Mouse (Mus musculus): ENCODE results near the gene Tyw1. TPM values are rescaled to one million over a fixed set of nuclear protein-coding genes. Genes with fewer than 3 reads are reported as not detected.

Tyw1 gene
- polyA plus RNA-seq, 1 experiment, result 19.7 TPM

- H3K4me1 ChIP-seq (ENCODE audit: control insufficient read depth, insufficient read depth, low read length), result no peaks in the 10 kb centered on the region
- TF ChIP-seq CTCF (IDR thresholded peaks at IDR 0.05; ENCODE audit: borderline replicate concordance, insufficient read depth, low read length) (no peak), POLR2A (IDR thresholded peaks at IDR 0.05; ENCODE audit: low read depth, low read length) (no peak)
- no peak overlapping the region for H3K4me3 ChIP-seq (ENCODE audit: insufficient read depth, low read length)
- no peak overlapping the region for H3K27ac ChIP-seq (ENCODE audit: insufficient read depth, low read length)
Observed at GRCm38 (mm10) chr5:130303611-130304010, 48.2 kb downstream of the Tyw1 start.

- Histone ChIP-seq H3K27ac (ENCODE audit: insufficient read depth, low read length) (no peak overlapping the region), H3K4me3 (ENCODE audit: insufficient read depth, low read length) (no peak overlapping the region), H3K4me1 (ENCODE audit: control insufficient read depth, insufficient read depth, low read length) (no peaks in the 10 kb centered on the region)
- TF ChIP-seq POLR2A (IDR thresholded peaks at IDR 0.05; ENCODE audit: low read depth, low read length), result no peak
- no peak for TF ChIP-seq CTCF (IDR thresholded peaks at IDR 0.05; ENCODE audit: borderline replicate concordance, insufficient read depth, low read length)
Observed at GRCm38 (mm10) chr5:130307921-130308320, 52.5 kb downstream of the Tyw1 start.

- TF ChIP-seq POLR2A (IDR thresholded peaks at IDR 0.05; ENCODE audit: low read depth, low read length), result no peak
- TF ChIP-seq CTCF (IDR thresholded peaks at IDR 0.05; ENCODE audit: borderline replicate concordance, insufficient read depth, low read length), result peak; percentile 26; the same call in 1 of the 2 replicates
- H3K27ac ChIP-seq (ENCODE audit: insufficient read depth, low read length), result no peak overlapping the region
- no peaks in the 10 kb centered on the region for H3K4me1 ChIP-seq (ENCODE audit: control insufficient read depth, insufficient read depth, low read length)
- H3K4me3 ChIP-seq (ENCODE audit: insufficient read depth, low read length), result no peak overlapping the region
Observed at GRCm38 (mm10) chr5:130310077-130310476, 54.7 kb downstream of the Tyw1 start.

- Histone ChIP-seq H3K4me3 (ENCODE audit: insufficient read depth, low read length) (no peak overlapping the region), H3K4me1 (ENCODE audit: control insufficient read depth, insufficient read depth, low read length) (no peaks in the 10 kb centered on the region), H3K27ac (ENCODE audit: insufficient read depth, low read length) (no peak overlapping the region)
- TF ChIP-seq POLR2A (IDR thresholded peaks at IDR 0.05; ENCODE audit: low read depth, low read length), result no peak
- no peak for TF ChIP-seq CTCF (IDR thresholded peaks at IDR 0.05; ENCODE audit: borderline replicate concordance, insufficient read depth, low read length)
Observed at GRCm38 (mm10) chr5:130310827-130311226, 55.4 kb downstream of the Tyw1 start.

- Histone ChIP-seq H3K27ac (ENCODE audit: insufficient read depth, low read length) (no peak overlapping the region), H3K4me3 (ENCODE audit: insufficient read depth, low read length) (no peak overlapping the region), H3K4me1 (ENCODE audit: control insufficient read depth, insufficient read depth, low read length) (no peaks in the 10 kb centered on the region)
- TF ChIP-seq POLR2A (IDR thresholded peaks at IDR 0.05; ENCODE audit: low read depth, low read length) (no peak), CTCF (IDR thresholded peaks at IDR 0.05; ENCODE audit: borderline replicate concordance, insufficient read depth, low read length) (no peak)
Observed at GRCm38 (mm10) chr5:130313488-130313887, 58.1 kb downstream of the Tyw1 start.

DNA sequence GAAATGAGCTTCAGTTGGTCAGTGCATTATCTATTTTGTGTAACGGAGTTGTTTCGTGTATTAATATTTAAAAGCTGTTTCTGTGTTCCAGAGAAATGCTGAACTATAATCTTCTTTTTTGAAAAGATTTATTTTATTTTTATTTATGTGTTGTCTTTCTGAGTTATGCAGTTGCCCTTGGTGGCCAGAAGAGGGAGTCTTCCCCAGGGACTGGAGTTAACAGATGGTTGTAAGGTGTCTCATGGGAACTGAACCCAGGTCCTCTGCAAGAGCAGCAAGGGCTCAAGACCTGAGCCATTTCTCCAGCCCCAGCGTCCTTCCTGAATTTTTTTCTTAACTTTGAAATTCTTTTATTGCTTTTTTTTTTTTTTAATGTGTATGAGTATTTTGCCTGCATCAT lies 59.5 kb downstream of the Tyw1 start:
- no peaks in the 10 kb centered on the region for H3K4me1 ChIP-seq (ENCODE audit: control insufficient read depth, insufficient read depth, low read length)
- TF ChIP-seq CTCF (IDR thresholded peaks at IDR 0.05; ENCODE audit: borderline replicate concordance, insufficient read depth, low read length), result no peak
- TF ChIP-seq POLR2A (IDR thresholded peaks at IDR 0.05; ENCODE audit: low read depth, low read length), result no peak
- no peak overlapping the region for H3K4me3 ChIP-seq (ENCODE audit: insufficient read depth, low read length)
- no peak overlapping the region for H3K27ac ChIP-seq (ENCODE audit: insufficient read depth, low read length)

GRCm38 (mm10) chr5:130316321-130316720 lies 60.9 kb downstream of the Tyw1 start:
- H3K4me3 ChIP-seq (ENCODE audit: insufficient read depth, low read length), result no peak overlapping the region
- no peak overlapping the region for H3K27ac ChIP-seq (ENCODE audit: insufficient read depth, low read length)
- H3K4me1 ChIP-seq (ENCODE audit: control insufficient read depth, insufficient read depth, low read length), result no peaks in the 10 kb centered on the region
- TF ChIP-seq POLR2A (IDR thresholded peaks at IDR 0.05; ENCODE audit: low read depth, low read length), result no peak
- TF ChIP-seq CTCF (IDR thresholded peaks at IDR 0.05; ENCODE audit: borderline replicate concordance, insufficient read depth, low read length), result no peak

DNA sequence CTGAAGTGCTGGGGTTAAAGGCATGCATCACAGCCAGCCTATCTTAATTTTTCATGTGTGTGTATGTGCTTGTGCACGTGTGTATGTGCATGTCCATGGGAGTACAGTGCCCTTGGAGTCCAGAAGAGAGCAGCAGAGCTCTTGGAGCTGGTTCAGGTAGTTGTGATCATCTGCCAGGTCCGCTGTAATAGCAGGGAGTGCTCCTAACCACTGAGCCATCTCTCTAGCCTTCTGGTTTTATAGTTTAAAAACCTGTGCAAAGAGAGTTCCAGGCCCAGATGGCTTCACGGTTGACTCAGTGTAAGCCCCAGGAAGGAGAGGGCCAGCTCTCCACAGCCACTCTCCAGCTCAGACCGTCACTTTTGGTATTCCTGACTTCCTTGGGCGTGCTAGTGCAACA lies 64.4 kb downstream of the Tyw1 start:
- H3K4me1 ChIP-seq (ENCODE audit: control insufficient read depth, insufficient read depth, low read length), result no peaks in the 10 kb centered on the region
- TF ChIP-seq CTCF (IDR thresholded peaks at IDR 0.05; ENCODE audit: borderline replicate concordance, insufficient read depth, low read length) (no peak), POLR2A (IDR thresholded peaks at IDR 0.05; ENCODE audit: low read depth, low read length) (no peak)
- H3K27ac ChIP-seq (ENCODE audit: insufficient read depth, low read length), result no peak overlapping the region
- H3K4me3 ChIP-seq (ENCODE audit: insufficient read depth, low read length), result no peak overlapping the region

GRCm38 (mm10) chr5:130320485-130320884 lies 65.1 kb downstream of the Tyw1 start:
- TF ChIP-seq POLR2A (IDR thresholded peaks at IDR 0.05; ENCODE audit: low read depth, low read length), result no peak
- TF ChIP-seq CTCF (IDR thresholded peaks at IDR 0.05; ENCODE audit: borderline replicate concordance, insufficient read depth, low read length), result peak; percentile 40; the same call in 1 of the 2 replicates
- H3K4me3 ChIP-seq (ENCODE audit: insufficient read depth, low read length), result no peak overlapping the region
- H3K27ac ChIP-seq (ENCODE audit: insufficient read depth, low read length), result no peak overlapping the region
- H3K4me1 ChIP-seq (ENCODE audit: control insufficient read depth, insufficient read depth, low read length), result no peaks in the 10 kb centered on the region

DNA sequence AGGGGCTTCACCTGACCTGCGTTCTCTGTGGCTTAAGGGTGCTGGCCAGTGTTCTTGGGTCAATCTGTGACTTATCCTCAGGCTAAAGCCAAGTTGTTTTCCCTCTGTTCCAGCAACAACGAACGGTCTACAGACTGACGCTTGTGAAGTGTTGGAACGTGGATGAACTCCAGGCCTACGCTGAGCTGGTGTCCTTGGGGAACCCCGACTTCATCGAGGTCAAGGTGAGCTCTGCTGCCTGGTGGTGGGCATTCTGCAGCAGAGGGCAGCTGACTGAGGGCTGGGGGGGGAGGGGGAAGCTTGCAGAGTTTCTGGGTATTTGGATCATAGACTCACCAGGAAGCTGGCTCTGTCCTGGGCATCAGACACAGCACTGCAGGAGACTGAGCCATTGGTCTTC lies 70.1 kb downstream of the Tyw1 start:
- Histone ChIP-seq H3K4me1 (ENCODE audit: control insufficient read depth, insufficient read depth, low read length) (no peaks in the 10 kb centered on the region), H3K27ac (ENCODE audit: insufficient read depth, low read length) (no peak overlapping the region), H3K4me3 (ENCODE audit: insufficient read depth, low read length) (no peak overlapping the region)
- TF ChIP-seq CTCF (IDR thresholded peaks at IDR 0.05; ENCODE audit: borderline replicate concordance, insufficient read depth, low read length) (no peak), POLR2A (IDR thresholded peaks at IDR 0.05; ENCODE audit: low read depth, low read length) (no peak)

Measured in embryonic fibroblast, embryonic 13.5 days (primary cell).